Mouse (Mus musculus) olfactory bulb, adult 2 months (tissue): ENCODE data around the gene Myadml2. TPM values are rescaled to one million over a fixed set of nuclear protein-coding genes. Genes with fewer than 3 reads are reported as not detected.

Experiments
- H3K27ac ChIP-seq: fragments of 200-500 bp; 2 replicates; pipeline ENCODE4 v1.5.1; 2012; ENCODE audit warnings: low read depth, low read length; ENCODE audit not compliant: insufficient read depth
- H3K4me1 ChIP-seq: fragments of 200-500 bp; 2 replicates; pipeline ENCODE4 v1.6.1; 2012; ENCODE audit warnings: low read length; ENCODE audit not compliant: control insufficient read depth, insufficient read depth
- H3K4me3 ChIP-seq: fragments of 200-500 bp; 2 replicates; pipeline ENCODE4 v1.5.1; 2012; ENCODE audit warnings: mild to moderate bottlenecking, low read depth, low read length, moderate library complexity; ENCODE audit not compliant: insufficient read depth
- CTCF ChIP-seq: fragments of 200-500 bp; IDR thresholded peaks from 2 replicates; pipeline ENCODE4 v1.5.1; 2012; ENCODE audit warnings: low read depth, mild to moderate bottlenecking, low read length, moderate library complexity; ENCODE audit not compliant: insufficient read depth
- POLR2A ChIP-seq: fragments of 200-500 bp; IDR thresholded peaks from 2 replicates; pipeline ENCODE4 v1.6.1; 2012; ENCODE audit warnings: mild to moderate bottlenecking, low read depth, low read length, moderate library complexity; ENCODE audit not compliant: insufficient read depth
- WGBS: fragments of 180-500 bp; shearing (Covaris S2); methylation state at CpG from one replicate; pipeline ENCODE4 v1.1.7; 2018; 5-methylcytosine and 5-hydroxymethylcytosine counted together
- polyA plus RNA-seq: library from polyadenylated mRNA; stranded (reverse); fragments of >200 nt; gene quantifications from 2 replicates; pipeline ENCODE4 v1.2.4, GENCODE M21; 2012; ENCODE audit warnings: low replicate concordance; ENCODE audit not compliant: missing spikeins, insufficient read depth, insufficient read length

Myadml2 gene
- polyA plus RNA-seq, 1 experiment = not detected

DNA sequence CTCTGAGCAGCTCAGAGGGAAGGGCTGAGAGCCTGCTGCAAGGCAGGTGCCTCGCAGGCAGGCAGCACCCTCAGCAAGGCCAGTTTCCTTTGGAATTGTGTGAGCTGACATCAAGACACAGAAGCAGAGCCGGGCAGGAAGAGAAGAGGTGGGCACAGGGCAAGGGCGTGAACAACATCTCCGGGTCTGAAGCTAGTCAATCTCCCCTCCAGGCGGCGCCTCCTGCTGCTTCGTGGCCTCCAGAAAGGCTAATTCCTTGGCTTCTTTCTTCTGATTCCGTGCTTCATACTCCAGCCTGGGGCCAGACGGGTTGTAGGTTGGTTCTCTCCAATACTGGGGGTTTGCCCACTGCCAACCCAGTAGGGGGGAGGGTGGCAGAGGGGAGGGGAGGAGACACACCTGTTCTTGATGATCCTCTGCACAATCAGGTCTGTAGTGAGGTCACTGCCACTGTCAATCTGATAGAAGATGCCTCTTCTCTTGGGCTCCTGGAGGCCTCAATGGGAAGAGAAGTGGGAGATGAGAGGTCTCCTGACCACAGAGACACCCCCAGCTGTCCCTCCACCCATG is 37.4 kb downstream of the Myadml2 start:
- TF ChIP-seq CTCF (no peak), POLR2A (no peak)
- Histone ChIP-seq H3K4me3 (no peak overlapping the region), H3K4me1 (peaks cover 22% of the 10 kb centered on the region), H3K27ac (no peak overlapping the region)
- 71% methylated on average over 9 of the region's 9 CpGs for WGBS

DNA sequence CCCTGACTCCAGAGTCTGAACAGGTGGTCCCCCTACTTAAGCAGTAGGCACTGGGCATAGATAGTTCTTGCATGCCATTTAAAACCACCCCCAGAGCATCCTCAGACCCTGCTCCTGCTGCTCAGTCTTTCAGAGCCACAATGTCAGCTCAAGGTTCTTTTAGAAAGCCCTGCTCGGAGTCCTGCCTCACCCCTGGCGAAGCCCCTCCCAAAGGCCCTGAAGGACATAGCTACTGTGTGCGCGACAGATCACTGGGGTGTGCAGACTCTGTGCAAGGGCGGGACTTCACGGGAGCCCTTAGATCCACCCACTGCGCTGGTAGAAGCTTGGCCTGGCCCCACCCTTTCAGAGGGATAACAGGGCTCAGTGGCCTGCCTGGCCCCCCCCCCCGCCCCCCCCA is 38.7 kb downstream of the Myadml2 start:
- H3K4me1 ChIP-seq = peaks cover 18% of the 10 kb centered on the region
- 35% methylated on average over 8 of the region's 8 CpGs for WGBS
- no peak overlapping the region for H3K4me3 ChIP-seq
- no peak overlapping the region for H3K27ac ChIP-seq
- TF ChIP-seq CTCF (no peak), POLR2A (no peak)

DNA sequence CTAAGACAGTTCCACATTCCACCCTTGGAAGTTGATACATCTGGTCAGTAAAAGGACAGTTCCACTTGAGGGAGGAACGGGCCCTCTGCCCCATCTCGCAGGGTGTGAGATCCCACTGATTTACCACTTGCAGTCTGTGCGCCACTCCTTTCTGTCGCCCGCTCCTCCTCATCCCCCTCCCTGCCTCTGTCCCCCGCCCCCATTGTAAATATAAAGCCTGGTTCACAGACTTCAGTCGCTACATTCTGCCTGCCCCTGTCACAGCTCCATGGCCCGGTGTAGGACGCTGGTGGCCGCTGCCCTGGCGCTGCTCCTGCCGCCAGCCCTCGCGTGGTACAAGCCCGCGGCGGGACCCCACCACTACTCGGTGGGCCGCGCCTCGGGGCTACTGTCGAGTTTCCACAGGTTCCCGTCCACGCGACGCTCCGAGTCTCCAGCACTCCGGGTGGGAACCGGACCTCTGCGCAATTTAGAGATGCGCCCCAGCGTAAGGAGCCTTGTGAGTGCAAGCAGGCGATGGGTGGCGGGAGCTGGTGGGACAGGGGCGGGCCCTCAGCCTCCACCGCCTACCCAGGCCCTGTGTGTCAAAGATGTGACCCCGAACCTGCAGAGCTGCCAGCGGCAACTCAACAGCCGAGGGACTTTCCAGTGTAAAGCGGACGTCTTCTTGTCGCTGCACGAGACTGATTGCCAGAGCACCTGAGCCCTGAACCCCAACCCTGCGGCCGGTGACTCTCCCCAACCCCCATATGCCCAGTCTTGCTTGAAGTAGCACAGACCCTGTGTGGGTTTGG is 39.5 kb downstream of the Myadml2 start, which contains the start of gene Npb:
Gene Npb, plus strand, starts transcription at position 237 of the 794 bp plus-strand sequence.
- Histone ChIP-seq H3K4me1 (peaks cover 18% of the 10 kb centered on the region), H3K4me3 (no peak within 1 kb of the TSS), H3K27ac (no peak within 1 kb of the TSS)
- TF ChIP-seq CTCF = no peak
- TF ChIP-seq POLR2A = no peak
- WGBS = 14% methylated on average over 45 of the region's 45 CpGs

DNA sequence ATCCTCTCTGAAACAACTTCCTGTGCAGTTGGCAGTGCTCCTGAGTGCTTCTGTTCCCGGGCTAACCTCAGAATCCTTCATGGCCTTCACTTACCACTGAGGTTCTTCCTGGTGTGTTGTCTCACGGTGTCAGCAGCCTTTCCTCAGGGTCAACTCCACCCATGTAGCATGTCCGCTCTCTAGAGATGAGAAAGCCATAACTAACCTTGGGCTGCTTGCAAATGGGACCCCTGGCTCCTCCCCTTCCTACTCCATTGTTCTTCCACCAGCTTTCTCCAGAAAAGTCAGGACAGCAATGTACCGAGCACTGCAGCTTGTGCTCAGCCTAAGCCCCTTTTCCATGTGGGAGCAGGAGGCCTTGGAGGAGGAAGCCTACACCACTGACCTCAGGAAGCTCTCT is 41.2 kb downstream of the Myadml2 start:
- no peak overlapping the region for H3K4me3 ChIP-seq
- TF ChIP-seq POLR2A = no peak
- TF ChIP-seq CTCF = no peak
- H3K27ac ChIP-seq = no peak overlapping the region
- H3K4me1 ChIP-seq = peaks cover 18% of the 10 kb centered on the region
- 77% methylated on average over 4 of the region's 4 CpGs for WGBS

DNA sequence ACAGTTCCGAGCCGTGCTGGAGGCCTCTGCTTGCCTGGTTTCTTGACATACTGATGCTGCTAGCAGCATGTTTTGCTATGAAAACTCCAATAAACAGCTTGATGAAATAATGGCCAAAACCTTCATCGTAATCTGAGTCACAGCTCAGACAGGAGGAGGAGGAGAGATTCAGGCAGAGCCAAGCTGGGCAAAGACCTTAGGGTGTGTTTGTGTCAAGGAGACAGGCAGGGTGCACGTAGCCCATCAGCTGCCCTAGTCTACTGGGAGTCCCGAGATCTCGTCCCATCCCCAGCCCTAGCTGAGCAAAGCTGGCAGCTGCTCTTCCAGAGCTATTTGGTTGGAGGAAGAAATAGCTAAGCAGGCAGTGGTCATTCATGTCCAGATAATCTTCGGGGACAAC is 42.3 kb downstream of the Myadml2 start:
- Histone ChIP-seq H3K27ac (no peak overlapping the region), H3K4me1 (peaks cover 18% of the 10 kb centered on the region), H3K4me3 (no peak overlapping the region)
- 74% methylated on average over 7 of the region's 7 CpGs for WGBS
- TF ChIP-seq POLR2A (no peak), CTCF (no peak)

DNA sequence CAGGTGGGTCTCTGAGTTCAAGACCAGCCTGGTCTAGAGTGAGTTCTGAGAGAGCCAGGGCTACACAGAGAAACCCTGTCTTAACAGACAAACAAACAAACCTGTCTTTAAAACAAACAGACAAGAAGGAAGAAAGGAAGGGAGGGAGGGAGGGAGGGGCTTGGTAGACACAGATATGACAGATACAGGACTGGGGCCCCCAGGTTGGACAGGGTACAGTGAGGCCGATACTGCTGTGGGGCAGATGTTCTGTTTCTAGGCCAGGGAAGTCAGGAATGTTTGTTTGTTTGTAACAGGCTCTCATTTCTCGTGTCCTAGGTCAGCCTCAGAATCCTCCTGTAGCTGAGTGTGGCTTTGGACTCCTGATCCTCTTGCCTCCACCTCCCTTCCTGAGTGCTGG is 44.4 kb downstream of the Myadml2 start:
- no peak overlapping the region for H3K27ac ChIP-seq
- H3K4me1 ChIP-seq = peaks cover 15% of the 10 kb centered on the region
- no peak overlapping the region for H3K4me3 ChIP-seq
- 84% methylated on average over 2 of the region's 2 CpGs for WGBS
- no peak for TF ChIP-seq POLR2A
- TF ChIP-seq CTCF = no peak

DNA sequence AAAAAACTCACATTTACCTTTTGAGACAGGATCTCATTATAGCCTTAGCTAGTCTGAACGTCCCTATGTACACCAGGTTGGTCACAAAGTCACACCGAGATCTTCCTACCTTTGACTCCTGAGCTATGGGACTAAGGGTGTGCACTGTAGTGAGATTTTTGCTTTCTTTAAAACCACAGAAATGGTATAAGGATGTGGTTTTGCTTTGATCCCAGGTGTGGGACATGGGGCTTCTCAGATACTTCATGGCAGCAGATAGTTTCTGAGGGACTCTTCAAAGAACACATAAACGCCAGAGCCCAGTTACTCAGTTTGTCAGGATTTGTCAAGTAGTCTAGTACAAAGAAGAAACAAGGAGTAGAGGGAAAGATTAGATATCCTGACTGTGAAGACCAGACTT is 47.2 kb downstream of the Myadml2 start:
- WGBS = 93% methylated on average over 3 of the region's 3 CpGs
- Histone ChIP-seq H3K4me1 (peaks cover 16% of the 10 kb centered on the region), H3K27ac (no peak overlapping the region), H3K4me3 (no peak overlapping the region)
- TF ChIP-seq CTCF = no peak
- TF ChIP-seq POLR2A = no peak

DNA sequence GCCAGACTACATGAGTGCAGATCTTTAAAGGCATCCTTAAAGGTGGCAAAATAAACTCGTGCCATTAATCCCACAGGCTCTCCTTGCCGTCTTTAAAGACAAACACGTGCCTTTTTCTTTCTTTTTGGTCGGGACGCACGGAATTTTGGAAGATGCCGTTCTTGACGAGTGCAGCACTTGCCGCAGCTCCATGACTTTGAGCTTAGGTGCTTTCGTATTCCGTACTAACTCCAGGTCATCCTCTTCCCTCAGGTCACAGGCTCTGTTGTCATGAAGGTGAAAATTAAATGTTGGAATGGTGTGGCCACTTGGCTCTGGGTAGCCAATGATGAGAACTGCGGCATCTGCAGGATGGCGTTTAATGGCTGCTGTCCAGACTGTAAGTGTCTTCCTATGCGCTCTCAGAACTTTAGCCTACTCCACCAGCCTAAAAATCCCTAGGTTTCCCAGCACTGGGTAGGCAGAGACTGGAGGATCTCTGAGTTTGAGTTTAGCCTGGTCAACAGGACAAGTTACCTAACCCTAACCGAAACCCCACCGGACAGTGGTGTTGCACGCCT is 48.9 kb downstream of the Myadml2 start:
- H3K4me3 ChIP-seq = peak overlapping the region; percentile 86
- no peak overlapping the region for H3K27ac ChIP-seq
- WGBS = 39% methylated on average over 17 of the region's 17 CpGs
- H3K4me1 ChIP-seq = peaks cover 16% of the 10 kb centered on the region
- TF ChIP-seq CTCF (no peak), POLR2A (no peak)

DNA sequence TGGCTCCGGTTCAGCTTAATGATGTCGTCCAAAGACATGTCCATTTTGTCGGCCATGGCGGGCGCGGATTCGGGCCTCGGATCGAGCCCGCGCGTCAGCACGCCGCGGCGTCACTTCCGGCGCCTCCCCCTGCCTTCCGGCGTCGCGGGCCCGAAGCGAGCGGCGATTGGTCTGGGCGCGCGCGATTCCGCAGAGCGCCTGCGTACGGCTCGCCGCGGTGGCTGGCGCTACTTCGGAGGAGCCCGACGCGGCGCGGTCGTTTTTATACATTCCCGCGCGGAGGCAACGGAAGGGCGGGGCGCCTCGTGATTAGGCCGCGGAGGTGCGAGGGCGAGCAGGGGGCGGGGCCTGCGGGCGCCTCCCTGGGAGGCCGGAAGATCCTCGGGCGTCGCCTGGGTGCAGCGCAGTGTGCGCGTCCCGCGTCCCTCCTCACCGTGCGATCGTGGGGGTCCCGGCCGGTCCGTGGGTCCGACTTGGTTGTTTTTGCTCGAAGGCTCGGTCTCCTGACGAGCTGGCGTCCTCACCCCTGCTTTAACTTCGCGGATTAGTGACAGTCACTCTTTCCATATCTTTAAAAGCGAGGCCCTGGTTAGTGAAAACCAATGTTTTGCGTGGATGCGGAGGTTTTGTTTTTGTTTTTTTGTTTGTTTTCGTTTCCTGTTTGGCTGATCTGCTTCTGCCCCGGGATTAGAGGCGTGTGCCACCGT is 49.5 kb downstream of the Myadml2 start, which contains the start of the genes Alyref and Anapc11:
Gene Alyref, minus strand, starts transcription at position 83 of the 707 bp plus-strand sequence.
Gene Anapc11, plus strand, starts transcription at position 139 of the 707 bp plus-strand sequence.
- peaks cover 16% of the 10 kb centered on the region for H3K4me1 ChIP-seq
- TF ChIP-seq POLR2A = 0 out of 2 replicates have a peak, but pooled peaks have one; percentile 58
- no peak for TF ChIP-seq CTCF
- WGBS = under 1% methylated on average over 88 of the region's 88 CpGs
- H3K4me3 ChIP-seq = peak within 1 kb of the TSS; percentile 86
- no peak within 1 kb of the TSS; the same call in 1 of the 2 replicates for H3K27ac ChIP-seq
